Mouse (Mus musculus): ENCODE results near the gene Ugt1a9. TPM values are rescaled to one million over a fixed set of nuclear protein-coding genes. Genes with fewer than 3 reads are reported as not detected.
A peak's percentile ranks its signal among the peaks of the same experiment; 100 is the strongest.

Ugt1a9 gene
- polyA plus RNA-seq, 1 experiment from 2014 or later = 0.65 TPM

GRCm38 (mm10) chr1:88253106-88253505 is 182.5 kb downstream of the Ugt1a9 start:
- Histone ChIP-seq H3K9me3 (ENCODE audit: control insufficient read depth, low read length) (peaks cover 47% of the 10 kb centered on the region), H3K9ac (ENCODE audit: low read length) (no peak overlapping the region), H3K4me2 (replicated peaks; ENCODE audit: low read depth) (no peak overlapping the region), H3K4me3 (ENCODE audit: low read depth, low read length) (no peak overlapping the region), H3K36me3 (ENCODE audit: control insufficient read depth, insufficient read depth, low read length) (no peaks in the 10 kb centered on the region), H3K27ac (replicated peaks) (no peak overlapping the region), H3K4me1 (replicated peaks; ENCODE audit: control insufficient read depth, insufficient read depth) (0 out of 2 replicates have a peak, but pooled peaks cover 2% of the 10 kb centered on the region), H3K27me3 (ENCODE audit: control insufficient read depth, insufficient read depth, low read length) (no peaks in the 10 kb centered on the region)
- WGBS = 69% methylated on average over 8 of the region's 8 CpGs
- no peak for TF ChIP-seq CTCF (IDR thresholded peaks at IDR 0.05; ENCODE audit: low read depth)
- ATAC-seq (ENCODE audit: low FRiP score, low TSS enrichment) (no peak), DNase-seq (ENCODE audit: low spot score) (no peak)

- H3K27ac ChIP-seq (replicated peaks) = no peak overlapping the region
- H3K9me3 ChIP-seq (ENCODE audit: control insufficient read depth, low read length) = peaks cover 47% of the 10 kb centered on the region
- WGBS = 70% methylated on average over 6 of the region's 6 CpGs
- 0 out of 2 replicates have a peak, but pooled peaks cover 2% of the 10 kb centered on the region for H3K4me1 ChIP-seq (replicated peaks; ENCODE audit: control insufficient read depth, insufficient read depth)
- no peaks in the 10 kb centered on the region for H3K27me3 ChIP-seq (ENCODE audit: control insufficient read depth, insufficient read depth, low read length)
- H3K4me2 ChIP-seq (replicated peaks; ENCODE audit: low read depth) = no peak overlapping the region
- ATAC-seq (ENCODE audit: low FRiP score, low TSS enrichment) (no peak), DNase-seq (ENCODE audit: low spot score) (no peak)
- no peak for TF ChIP-seq CTCF (IDR thresholded peaks at IDR 0.05; ENCODE audit: low read depth)
- no peak for TF ChIP-seq EP300 (optimal IDR thresholded peaks at IDR 0.05)
- no peak overlapping the region for H3K4me3 ChIP-seq (ENCODE audit: low read depth, low read length)
- no peak overlapping the region for H3K9ac ChIP-seq (ENCODE audit: low read length)
- H3K36me3 ChIP-seq (ENCODE audit: control insufficient read depth, insufficient read depth, low read length) = no peaks in the 10 kb centered on the region
Measured at GRCm38 (mm10) chr1:88253540-88253939, 182.9 kb downstream of the Ugt1a9 start.

DNA sequence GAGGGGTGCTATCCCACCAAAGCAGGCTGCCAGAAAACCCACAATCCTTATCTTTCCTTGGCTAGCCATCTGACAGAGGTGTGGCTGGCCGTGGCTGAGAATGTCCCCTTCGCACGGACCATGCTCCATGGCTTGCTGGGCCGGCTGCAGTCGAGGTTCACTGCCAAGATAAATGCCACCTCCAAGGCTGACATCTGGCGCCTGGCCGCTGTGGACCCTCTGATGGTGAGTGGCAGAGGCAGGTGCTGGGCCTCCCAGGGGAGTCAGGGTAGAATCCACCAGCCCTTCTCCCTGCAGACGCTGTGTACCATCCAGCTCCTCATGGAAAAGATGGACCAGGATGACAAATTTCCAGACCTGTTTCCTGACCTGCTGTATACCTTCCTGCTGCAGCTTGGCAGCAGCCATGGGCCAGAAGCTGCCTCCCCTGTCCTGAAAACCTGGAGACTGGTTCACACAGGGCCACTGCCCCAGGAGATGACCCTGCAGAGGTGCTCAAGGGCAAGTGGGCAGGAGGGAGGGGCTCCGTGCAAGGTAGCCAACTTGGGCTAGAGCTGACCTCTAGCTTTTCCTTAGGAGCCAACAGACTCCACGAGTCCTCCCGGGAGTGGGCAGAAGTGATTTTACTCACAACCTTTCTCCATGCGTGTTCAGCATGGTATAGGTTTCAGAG is 184.3 kb downstream of the Ugt1a9 start:
- Histone ChIP-seq H3K9me3 (ENCODE audit: control insufficient read depth, low read length) (peaks cover 34% of the 10 kb centered on the region), H3K4me2 (replicated peaks; ENCODE audit: low read depth) (no peak overlapping the region), H3K4me3 (ENCODE audit: low read depth, low read length) (no peak overlapping the region), H3K9ac (ENCODE audit: low read length) (0 out of 2 replicates have a peak overlapping the region, but pooled peaks have one; percentile 2), H3K27ac (replicated peaks) (no peak overlapping the region), H3K4me1 (replicated peaks; ENCODE audit: control insufficient read depth, insufficient read depth) (peaks cover 7% of the 10 kb centered on the region; the same call in 1 of the 2 replicates), H3K36me3 (ENCODE audit: control insufficient read depth, insufficient read depth, low read length) (peaks cover 5% of the 10 kb centered on the region), H3K27me3 (ENCODE audit: control insufficient read depth, insufficient read depth, low read length) (no peaks in the 10 kb centered on the region)
- DNase-seq (ENCODE audit: low spot score) (no peak), ATAC-seq (ENCODE audit: low FRiP score, low TSS enrichment) (peak; percentile 3; the same call in 1 of the 2 replicates)
- WGBS = 86% methylated on average over 12 of the region's 12 CpGs
- no peak for TF ChIP-seq EP300 (optimal IDR thresholded peaks at IDR 0.05)
- no peak for TF ChIP-seq CTCF (IDR thresholded peaks at IDR 0.05; ENCODE audit: low read depth)

GRCm38 (mm10) chr1:88255466-88255857 is 184.9 kb downstream of the Ugt1a9 start:
- Histone ChIP-seq H3K4me3 (ENCODE audit: low read depth, low read length) (no peak overlapping the region), H3K9ac (ENCODE audit: low read length) (0 out of 2 replicates have a peak overlapping the region, but pooled peaks have one; percentile 2), H3K9me3 (ENCODE audit: control insufficient read depth, low read length) (peaks cover 29% of the 10 kb centered on the region), H3K27ac (replicated peaks) (no peak overlapping the region), H3K4me2 (replicated peaks; ENCODE audit: low read depth) (no peak overlapping the region), H3K27me3 (ENCODE audit: control insufficient read depth, insufficient read depth, low read length) (no peaks in the 10 kb centered on the region), H3K4me1 (replicated peaks; ENCODE audit: control insufficient read depth, insufficient read depth) (peaks cover 12% of the 10 kb centered on the region; the same call in 1 of the 2 replicates), H3K36me3 (ENCODE audit: control insufficient read depth, insufficient read depth, low read length) (peaks cover 11% of the 10 kb centered on the region)
- WGBS = 53% methylated on average over 2 of the region's 2 CpGs
- no peak for TF ChIP-seq EP300 (optimal IDR thresholded peaks at IDR 0.05)
- no peak for TF ChIP-seq CTCF (IDR thresholded peaks at IDR 0.05; ENCODE audit: low read depth)
- no peak for ATAC-seq (ENCODE audit: low FRiP score, low TSS enrichment)
- DNase-seq (ENCODE audit: low spot score) = no peak

GRCm38 (mm10) chr1:88255989-88256754 is 185.6 kb downstream of the Ugt1a9 start:
- ATAC-seq (ENCODE audit: low FRiP score, low TSS enrichment) (no peak), DNase-seq (ENCODE audit: low spot score) (no peak)
- Histone ChIP-seq H3K9me3 (ENCODE audit: control insufficient read depth, low read length) (peaks cover 23% of the 10 kb centered on the region), H3K4me3 (ENCODE audit: low read depth, low read length) (no peak overlapping the region), H3K27ac (replicated peaks) (no peak overlapping the region), H3K4me1 (replicated peaks; ENCODE audit: control insufficient read depth, insufficient read depth) (peaks cover 12% of the 10 kb centered on the region; the same call in 1 of the 2 replicates), H3K4me2 (replicated peaks; ENCODE audit: low read depth) (no peak overlapping the region), H3K9ac (ENCODE audit: low read length) (no peak overlapping the region), H3K27me3 (ENCODE audit: control insufficient read depth, insufficient read depth, low read length) (no peaks in the 10 kb centered on the region), H3K36me3 (ENCODE audit: control insufficient read depth, insufficient read depth, low read length) (peaks cover 17% of the 10 kb centered on the region)
- WGBS = 78% methylated on average over 13 of the region's 13 CpGs
- no peak for TF ChIP-seq CTCF (IDR thresholded peaks at IDR 0.05; ENCODE audit: low read depth)
- no peak for TF ChIP-seq EP300 (optimal IDR thresholded peaks at IDR 0.05)

Measured in stomach, postnatal 0 days (tissue).